Mouse (Mus musculus): Measurements from ENCODE around the gene Tm9sf4. TPM values are rescaled to one million over a fixed set of nuclear protein-coding genes. Genes with fewer than 3 reads are reported as not detected.

Gene Tm9sf4
- polyA plus RNA-seq, 1 experiment from 2014 or later: 75.8 TPM

GRCm38 (mm10) chr2:153187848-153188247 is 26.7 kb downstream of the Tm9sf4 start:
- Histone ChIP-seq H3K9me3 (replicated peaks; ENCODE audit: control insufficient read depth, low read length) (no peaks in the 10 kb centered on the region), H3K4me1 (ENCODE audit: control insufficient read depth, insufficient read depth, low read length) (peaks cover 7% of the 10 kb centered on the region; the same call in 1 of the 2 replicates), H3K4me3 (ENCODE audit: low read depth, low read length) (no peak overlapping the region), H3K9ac (ENCODE audit: low read depth, low read length) (no peak overlapping the region), H3K36me3 (ENCODE audit: control insufficient read depth, insufficient read depth, low read length) (peaks cover 42% of the 10 kb centered on the region), H3K27me3 (ENCODE audit: control insufficient read depth, insufficient read depth, low read length) (no peaks in the 10 kb centered on the region), H3K27ac (ENCODE audit: low read depth, low read length) (no peak overlapping the region), H3K4me2 (no peak overlapping the region)
- no peak for ATAC-seq (replicated peaks; ENCODE audit: insufficient number of reproducible peaks, low FRiP score, low TSS enrichment)
- WGBS (ENCODE audit: insufficient replicate concordance): 60% methylated on average over 2 of the region's 2 CpGs

- H3K9me3 ChIP-seq (replicated peaks; ENCODE audit: control insufficient read depth, low read length): no peaks in the 10 kb centered on the region
- no peak for ATAC-seq (replicated peaks; ENCODE audit: insufficient number of reproducible peaks, low FRiP score, low TSS enrichment)
- no peak overlapping the region for H3K4me3 ChIP-seq (ENCODE audit: low read depth, low read length)
- H3K4me2 ChIP-seq: no peak overlapping the region
- H3K9ac ChIP-seq (ENCODE audit: low read depth, low read length): no peak overlapping the region
- WGBS (ENCODE audit: insufficient replicate concordance): 70% methylated on average over 2 of the region's 2 CpGs
- peaks cover 52% of the 10 kb centered on the region for H3K36me3 ChIP-seq (ENCODE audit: control insufficient read depth, insufficient read depth, low read length)
- no peaks in the 10 kb centered on the region for H3K27me3 ChIP-seq (ENCODE audit: control insufficient read depth, insufficient read depth, low read length)
- H3K27ac ChIP-seq (ENCODE audit: low read depth, low read length): no peak overlapping the region
- no peaks in the 10 kb centered on the region for H3K4me1 ChIP-seq (ENCODE audit: control insufficient read depth, insufficient read depth, low read length)
Measured at GRCm38 (mm10) chr2:153191242-153191641, 30.1 kb downstream of the Tm9sf4 start.

GRCm38 (mm10) chr2:153194255-153194654 is 33.2 kb downstream of the Tm9sf4 start:
- ATAC-seq (replicated peaks; ENCODE audit: insufficient number of reproducible peaks, low FRiP score, low TSS enrichment): no peak
- peaks cover 8% of the 10 kb centered on the region; the same call in 1 of the 2 replicates for H3K4me1 ChIP-seq (ENCODE audit: control insufficient read depth, insufficient read depth, low read length)
- H3K9me3 ChIP-seq (replicated peaks; ENCODE audit: control insufficient read depth, low read length): no peaks in the 10 kb centered on the region
- H3K4me2 ChIP-seq: no peak overlapping the region
- H3K27me3 ChIP-seq (ENCODE audit: control insufficient read depth, insufficient read depth, low read length): no peaks in the 10 kb centered on the region
- no peak overlapping the region for H3K4me3 ChIP-seq (ENCODE audit: low read depth, low read length)
- H3K27ac ChIP-seq (ENCODE audit: low read depth, low read length): no peak overlapping the region
- 83% methylated on average over 3 of the region's 3 CpGs for WGBS (ENCODE audit: insufficient replicate concordance)
- no peak overlapping the region for H3K9ac ChIP-seq (ENCODE audit: low read depth, low read length)
- peaks cover 41% of the 10 kb centered on the region for H3K36me3 ChIP-seq (ENCODE audit: control insufficient read depth, insufficient read depth, low read length)

- no peak for ATAC-seq (replicated peaks; ENCODE audit: insufficient number of reproducible peaks, low FRiP score, low TSS enrichment)
- Histone ChIP-seq H3K4me1 (ENCODE audit: control insufficient read depth, insufficient read depth, low read length) (peaks cover 8% of the 10 kb centered on the region; the same call in 1 of the 2 replicates), H3K27me3 (ENCODE audit: control insufficient read depth, insufficient read depth, low read length) (no peaks in the 10 kb centered on the region), H3K4me3 (ENCODE audit: low read depth, low read length) (no peak overlapping the region), H3K4me2 (no peak overlapping the region), H3K36me3 (ENCODE audit: control insufficient read depth, insufficient read depth, low read length) (peaks cover 25% of the 10 kb centered on the region), H3K27ac (ENCODE audit: low read depth, low read length) (0 out of 2 replicates have a peak overlapping the region, but pooled peaks have one; percentile 12), H3K9me3 (replicated peaks; ENCODE audit: control insufficient read depth, low read length) (no peaks in the 10 kb centered on the region), H3K9ac (ENCODE audit: low read depth, low read length) (no peak overlapping the region)
- WGBS (ENCODE audit: insufficient replicate concordance): 36% methylated on average over 5 of the region's 5 CpGs
Measured at GRCm38 (mm10) chr2:153198485-153198884, 37.4 kb downstream of the Tm9sf4 start.

GRCm38 (mm10) chr2:153199114-153199513 is 38.0 kb downstream of the Tm9sf4 start:
- 72% methylated on average over 2 of the region's 2 CpGs for WGBS (ENCODE audit: insufficient replicate concordance)
- H3K4me1 ChIP-seq (ENCODE audit: control insufficient read depth, insufficient read depth, low read length): peaks cover 8% of the 10 kb centered on the region; the same call in 1 of the 2 replicates
- H3K9ac ChIP-seq (ENCODE audit: low read depth, low read length): no peak overlapping the region
- H3K27me3 ChIP-seq (ENCODE audit: control insufficient read depth, insufficient read depth, low read length): no peaks in the 10 kb centered on the region
- no peak overlapping the region for H3K27ac ChIP-seq (ENCODE audit: low read depth, low read length)
- H3K4me2 ChIP-seq: no peak overlapping the region
- no peaks in the 10 kb centered on the region for H3K9me3 ChIP-seq (replicated peaks; ENCODE audit: control insufficient read depth, low read length)
- no peak for ATAC-seq (replicated peaks; ENCODE audit: insufficient number of reproducible peaks, low FRiP score, low TSS enrichment)
- peaks cover 25% of the 10 kb centered on the region for H3K36me3 ChIP-seq (ENCODE audit: control insufficient read depth, insufficient read depth, low read length)
- no peak overlapping the region for H3K4me3 ChIP-seq (ENCODE audit: low read depth, low read length)

- Histone ChIP-seq H3K9ac (ENCODE audit: low read depth, low read length) (no peak overlapping the region), H3K4me2 (no peak overlapping the region), H3K4me1 (ENCODE audit: control insufficient read depth, insufficient read depth, low read length) (peaks cover 8% of the 10 kb centered on the region; the same call in 1 of the 2 replicates), H3K36me3 (ENCODE audit: control insufficient read depth, insufficient read depth, low read length) (peaks cover 15% of the 10 kb centered on the region), H3K27ac (ENCODE audit: low read depth, low read length) (no peak overlapping the region), H3K4me3 (ENCODE audit: low read depth, low read length) (no peak overlapping the region), H3K9me3 (replicated peaks; ENCODE audit: control insufficient read depth, low read length) (no peaks in the 10 kb centered on the region), H3K27me3 (ENCODE audit: control insufficient read depth, insufficient read depth, low read length) (no peaks in the 10 kb centered on the region)
- ATAC-seq (replicated peaks; ENCODE audit: insufficient number of reproducible peaks, low FRiP score, low TSS enrichment): no peak
- WGBS (ENCODE audit: insufficient replicate concordance): 72% methylated on average over 1 of the region's 1 CpGs
Measured at GRCm38 (mm10) chr2:153202766-153203165, 41.7 kb downstream of the Tm9sf4 start.

- 88% methylated on average over 2 of the region's 2 CpGs for WGBS (ENCODE audit: insufficient replicate concordance)
- Histone ChIP-seq H3K9me3 (replicated peaks; ENCODE audit: control insufficient read depth, low read length) (no peaks in the 10 kb centered on the region), H3K4me2 (no peak overlapping the region), H3K4me1 (ENCODE audit: control insufficient read depth, insufficient read depth, low read length) (no peaks in the 10 kb centered on the region), H3K27me3 (ENCODE audit: control insufficient read depth, insufficient read depth, low read length) (no peaks in the 10 kb centered on the region), H3K9ac (ENCODE audit: low read depth, low read length) (no peak overlapping the region), H3K36me3 (ENCODE audit: control insufficient read depth, insufficient read depth, low read length) (peaks cover 22% of the 10 kb centered on the region), H3K4me3 (ENCODE audit: low read depth, low read length) (no peak overlapping the region), H3K27ac (ENCODE audit: low read depth, low read length) (no peak overlapping the region)
- ATAC-seq (replicated peaks; ENCODE audit: insufficient number of reproducible peaks, low FRiP score, low TSS enrichment): no peak
Measured at GRCm38 (mm10) chr2:153208149-153208548, 47.0 kb downstream of the Tm9sf4 start.

- Histone ChIP-seq H3K36me3 (ENCODE audit: control insufficient read depth, insufficient read depth, low read length) (peaks cover 19% of the 10 kb centered on the region), H3K4me1 (ENCODE audit: control insufficient read depth, insufficient read depth, low read length) (no peaks in the 10 kb centered on the region), H3K9ac (ENCODE audit: low read depth, low read length) (no peak overlapping the region), H3K27ac (ENCODE audit: low read depth, low read length) (no peak overlapping the region), H3K4me2 (no peak overlapping the region), H3K27me3 (ENCODE audit: control insufficient read depth, insufficient read depth, low read length) (no peaks in the 10 kb centered on the region), H3K4me3 (ENCODE audit: low read depth, low read length) (no peak overlapping the region), H3K9me3 (replicated peaks; ENCODE audit: control insufficient read depth, low read length) (no peaks in the 10 kb centered on the region)
- ATAC-seq (replicated peaks; ENCODE audit: insufficient number of reproducible peaks, low FRiP score, low TSS enrichment): no peak
- WGBS (ENCODE audit: insufficient replicate concordance): 94% methylated on average over 5 of the region's 5 CpGs
Measured at GRCm38 (mm10) chr2:153209286-153209685, 48.2 kb downstream of the Tm9sf4 start.

- no peak overlapping the region for H3K4me2 ChIP-seq
- no peak for ATAC-seq (replicated peaks; ENCODE audit: insufficient number of reproducible peaks, low FRiP score, low TSS enrichment)
- H3K36me3 ChIP-seq (ENCODE audit: control insufficient read depth, insufficient read depth, low read length): peaks cover 17% of the 10 kb centered on the region
- no peaks in the 10 kb centered on the region for H3K27me3 ChIP-seq (ENCODE audit: control insufficient read depth, insufficient read depth, low read length)
- no peak overlapping the region for H3K27ac ChIP-seq (ENCODE audit: low read depth, low read length)
- no peaks in the 10 kb centered on the region for H3K9me3 ChIP-seq (replicated peaks; ENCODE audit: control insufficient read depth, low read length)
- 89% methylated on average over 5 of the region's 5 CpGs for WGBS (ENCODE audit: insufficient replicate concordance)
- H3K4me3 ChIP-seq (ENCODE audit: low read depth, low read length): no peak overlapping the region
- peaks cover 5% of the 10 kb centered on the region; the same call in 1 of the 2 replicates for H3K4me1 ChIP-seq (ENCODE audit: control insufficient read depth, insufficient read depth, low read length)
- H3K9ac ChIP-seq (ENCODE audit: low read depth, low read length): no peak overlapping the region
Measured at GRCm38 (mm10) chr2:153211451-153211850, 50.3 kb downstream of the Tm9sf4 start.
